Mouse (Mus musculus) ES-Bruce4 (cell line): ENCODE results near the gene Cenpa.

Experiments
- CTCF ChIP-seq: IDR thresholded peaks from one replicate; pipeline ENCODE4 v1.8.1; 2011; ENCODE audit warnings: low read depth, low read length
- EP300 ChIP-seq: IDR thresholded peaks from 2 replicates; pipeline ENCODE4 v1.6.1; 2011; ENCODE audit warnings: low read depth, low read length; ENCODE audit not compliant: insufficient read depth
- POLR2A ChIP-seq: IDR thresholded peaks from one replicate; pipeline ENCODE4 v1.8.1; 2011; ENCODE audit warnings: low read length; ENCODE audit not compliant: insufficient read depth

- TF ChIP-seq POLR2A (no peak), CTCF (no peak), EP300 (no peak)
Observed at GRCm38 (mm10) chr5:30655526-30656195, 10.9 kb upstream of the Cenpa start.
